Mouse (Mus musculus) spleen, adult 2 months (tissue): ENCODE measurements around the gene Ankrd44. TPM values are rescaled to one million over a fixed set of nuclear protein-coding genes. Genes with fewer than 3 reads are reported as not detected.

Experiments used
- DNase-seq, 2 experiments: peaks; one replicate each; pipeline versions ENCODE4 v3.0.0 to v3.0.0-alpha.2; 2012 to 2021; ENCODE audit warnings: low spot score in 2 of 2, low read depth in 1 of 2
- H3K27ac ChIP-seq: fragments of 200-500 bp; 2 replicates; pipeline ENCODE4 v1.5.1; 2012; ENCODE audit warnings: low read length, inconsistent platforms; ENCODE audit not compliant: insufficient read depth
- H3K27me3 ChIP-seq: fragments of 200-500 bp; 2 replicates; pipeline ENCODE4 v1.6.1; 2012; ENCODE audit warnings: mild to moderate bottlenecking, moderate library complexity, low read length, inconsistent platforms; ENCODE audit not compliant: control insufficient read depth, insufficient read depth
- H3K36me3 ChIP-seq: fragments of 200-500 bp; 2 replicates; pipeline ENCODE4 v1.6.1; 2012; ENCODE audit warnings: mild to moderate bottlenecking, low read length, inconsistent platforms; ENCODE audit not compliant: control insufficient read depth, insufficient read depth
- H3K4me1 ChIP-seq: fragments of 200-500 bp; 2 replicates; pipeline ENCODE4 v1.6.1; 2011; ENCODE audit warnings: inconsistent platforms; ENCODE audit not compliant: control insufficient read depth, insufficient read depth, insufficient read length
- H3K4me3 ChIP-seq: fragments of 200-500 bp; 2 replicates; pipeline ENCODE4 v1.5.1; 2011; ENCODE audit warnings: mild to moderate bottlenecking, inconsistent platforms; ENCODE audit not compliant: insufficient read depth, insufficient read length; ENCODE audit errors: extremely low read depth
- CTCF ChIP-seq: fragments of 200-500 bp; IDR thresholded peaks from 2 replicates; pipeline ENCODE4 v1.5.1; 2011; ENCODE audit warnings: mild to moderate bottlenecking, inconsistent platforms; ENCODE audit not compliant: insufficient read depth, insufficient read length, insufficient replicate concordance; ENCODE audit errors: extremely low read depth
- POLR2A ChIP-seq: fragments of 200-500 bp; IDR thresholded peaks from 2 replicates; pipeline ENCODE4 v1.6.1; 2011; ENCODE audit warnings: low read depth, low read length, inconsistent platforms
- WGBS: fragments of 180-500 bp; shearing (Covaris S2); methylation state at CpG from one replicate; pipeline ENCODE4 v1.1.7; 2018; 5-methylcytosine and 5-hydroxymethylcytosine counted together
- polyA plus RNA-seq: library from polyadenylated mRNA; depleted of rRNA; stranded (reverse); fragments of >200 nt; gene quantifications from 2 replicates; pipeline ENCODE4 v1.2.3, GENCODE M21; 2012

The Ankrd44 gene
- polyA plus RNA-seq, 1 experiment, result 43.1 TPM

DNA sequence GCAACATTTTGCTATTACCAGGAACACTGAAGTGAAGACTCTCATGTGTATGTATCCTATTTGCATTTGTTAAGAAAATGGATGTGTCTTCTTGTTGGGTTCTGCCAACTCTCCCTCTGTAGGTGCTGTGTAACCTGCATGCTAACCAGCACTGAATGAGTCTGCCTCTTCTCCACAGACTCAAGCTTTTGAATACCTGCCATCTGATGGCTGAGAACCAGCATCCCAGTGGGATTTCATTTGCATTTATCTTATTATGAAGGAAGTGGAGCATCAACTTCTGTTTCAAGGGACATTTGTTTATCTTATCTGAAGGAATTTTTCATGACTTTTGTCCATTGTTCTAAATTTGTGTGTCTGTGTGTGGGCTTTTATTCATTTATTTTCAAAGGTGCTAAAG lies 180.5 kb downstream of the Ankrd44 start:
- H3K4me1 ChIP-seq, result peaks cover 2% of the 10 kb centered on the region; the same call in 1 of the 2 replicates
- H3K27me3 ChIP-seq, result no peaks in the 10 kb centered on the region
- DNase-seq, result no peak
- H3K27ac ChIP-seq, result no peak overlapping the region
- no peak overlapping the region for H3K4me3 ChIP-seq
- TF ChIP-seq POLR2A (no peak), CTCF (no peak)
- H3K36me3 ChIP-seq, result peaks cover 24% of the 10 kb centered on the region

DNA sequence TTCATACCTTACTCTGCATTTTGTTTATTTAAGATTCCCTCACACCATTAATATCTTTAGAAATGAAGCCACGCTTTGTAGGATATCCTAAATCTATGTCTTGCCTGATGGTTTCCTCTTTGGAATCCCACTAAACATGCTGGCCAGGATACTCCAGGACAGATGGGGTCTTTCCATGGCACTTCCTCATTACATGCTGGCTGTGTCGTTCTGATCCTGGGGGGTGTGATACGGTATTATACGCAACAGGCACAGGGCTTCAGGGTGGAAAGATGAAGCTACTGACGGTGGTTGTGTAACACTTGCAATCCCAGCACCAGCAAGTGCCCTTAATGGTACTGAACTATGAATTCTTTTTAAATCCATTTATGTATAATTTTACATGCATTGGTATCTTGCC lies 182.0 kb downstream of the Ankrd44 start:
- 86% methylated on average over 5 of the region's 5 CpGs for WGBS

DNA sequence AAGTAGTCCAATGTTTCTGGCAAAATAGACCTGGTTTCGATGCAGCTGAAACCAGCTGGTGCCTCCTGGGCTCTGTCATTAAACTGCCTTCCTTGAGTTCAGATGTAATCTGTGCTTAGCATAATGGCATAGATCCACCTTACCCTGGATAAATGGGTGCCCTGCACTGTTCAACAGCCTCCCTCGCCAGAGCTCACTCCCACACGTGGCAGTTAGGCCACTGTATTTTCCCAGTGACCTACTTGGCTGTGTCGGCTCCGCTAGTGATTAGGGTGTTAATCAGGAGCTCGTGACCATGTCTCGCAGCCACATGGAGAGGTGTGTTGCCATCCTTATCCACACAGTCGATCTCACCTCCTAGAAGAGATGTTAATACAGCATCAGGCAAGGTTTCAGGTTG lies 183.1 kb downstream of the Ankrd44 start:
- Histone ChIP-seq H3K4me3 (no peak overlapping the region), H3K4me1 (no peaks in the 10 kb centered on the region), H3K27me3 (no peaks in the 10 kb centered on the region), H3K27ac (no peak overlapping the region), H3K36me3 (peaks cover 18% of the 10 kb centered on the region)
- DNase-seq, result no peak
- WGBS, result 92% methylated on average over 8 of the region's 8 CpGs
- TF ChIP-seq CTCF (no peak), POLR2A (no peak)

More for the DNA sequence above, 182.0 kb downstream of the Ankrd44 start:
- no peak overlapping the region for H3K4me3 ChIP-seq
- H3K27me3 ChIP-seq, result no peaks in the 10 kb centered on the region
- TF ChIP-seq CTCF (no peak), POLR2A (no peak)
- H3K27ac ChIP-seq, result no peak overlapping the region
- H3K36me3 ChIP-seq, result peaks cover 18% of the 10 kb centered on the region
- H3K4me1 ChIP-seq, result peaks cover 2% of the 10 kb centered on the region; the same call in 1 of the 2 replicates
- DNase-seq, result no peak

DNA sequence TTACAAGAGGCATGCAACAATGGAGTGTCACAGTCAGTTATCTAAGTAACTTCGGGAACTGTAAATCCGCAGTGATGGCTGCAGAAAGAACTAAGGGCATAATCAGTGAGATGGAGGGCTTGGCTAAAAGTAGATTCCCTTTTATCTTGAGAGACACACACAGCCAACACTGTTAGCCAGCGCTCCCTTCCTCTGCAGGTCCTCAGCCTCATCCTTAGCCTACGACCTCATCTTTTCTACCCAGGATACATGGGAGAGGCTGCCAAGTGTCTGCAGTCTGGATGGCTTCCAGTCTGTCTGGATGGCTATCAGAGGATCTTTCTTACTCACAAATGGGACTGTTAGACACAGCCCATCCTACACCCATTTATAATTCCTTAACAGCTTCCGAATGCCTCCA lies 185.3 kb downstream of the Ankrd44 start:
- H3K4me1 ChIP-seq, result no peaks in the 10 kb centered on the region
- H3K27ac ChIP-seq, result no peak overlapping the region
- peaks cover 18% of the 10 kb centered on the region for H3K36me3 ChIP-seq
- H3K27me3 ChIP-seq, result no peaks in the 10 kb centered on the region
- no peak overlapping the region for H3K4me3 ChIP-seq
- WGBS, result 86% methylated on average over 5 of the region's 5 CpGs
- no peak for DNase-seq
- TF ChIP-seq CTCF, result no peak
- TF ChIP-seq POLR2A, result no peak

DNA sequence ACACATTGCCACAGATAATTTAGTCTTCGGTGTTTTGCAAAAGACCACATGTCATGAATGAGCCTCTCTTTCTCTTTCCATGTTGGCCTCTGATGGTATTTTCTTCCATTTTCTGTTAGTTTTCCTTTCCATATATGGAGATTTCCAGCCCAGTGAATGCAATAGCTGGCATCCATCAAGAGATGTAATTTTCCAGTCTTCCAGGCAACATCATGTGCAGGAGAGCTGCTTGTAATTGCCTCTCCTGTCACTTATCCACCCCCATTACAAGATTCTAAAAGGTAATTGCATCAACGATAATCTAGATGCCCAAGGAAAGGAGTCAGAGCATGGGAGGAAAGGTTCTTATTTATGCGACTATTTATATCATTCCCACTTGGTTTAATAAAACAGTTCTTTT lies 188.7 kb downstream of the Ankrd44 start:
- TF ChIP-seq POLR2A (no peak), CTCF (no peak)
- H3K4me1 ChIP-seq, result no peaks in the 10 kb centered on the region

DNA sequence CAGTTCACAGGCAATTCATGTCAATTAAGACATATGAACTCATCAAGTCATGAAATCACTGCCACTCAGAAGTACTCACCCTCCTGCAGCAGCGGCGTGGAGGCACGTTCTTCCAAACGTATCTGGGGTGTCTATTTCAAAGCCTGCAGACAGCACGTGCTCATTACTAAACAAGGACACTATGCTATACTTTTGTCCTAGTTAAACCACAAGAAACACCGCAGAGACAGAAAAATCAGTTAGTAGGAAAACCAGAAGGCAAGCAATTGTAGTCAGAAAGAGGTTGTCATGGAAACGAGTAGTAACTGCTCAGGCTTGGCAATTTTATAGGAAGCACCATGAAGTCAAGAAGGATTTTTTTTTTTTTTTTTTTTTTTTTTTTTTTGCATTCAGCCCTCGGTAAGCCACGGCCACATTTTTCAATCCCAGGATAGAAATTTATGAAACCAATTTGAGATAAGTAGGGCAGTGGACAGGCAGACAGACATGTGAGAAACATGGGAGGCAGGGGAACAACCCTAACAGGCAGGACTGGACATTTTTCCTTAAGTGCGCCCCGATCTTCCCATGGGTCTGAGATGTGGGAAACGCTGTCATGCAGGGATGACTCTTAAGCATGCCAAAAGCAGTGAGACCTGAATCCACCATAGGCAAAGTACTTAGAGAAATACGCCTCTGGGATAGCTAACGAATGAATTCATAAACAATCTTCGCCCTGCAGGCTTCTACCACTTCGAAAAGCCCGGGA lies 191.1 kb downstream of the Ankrd44 start:
- Histone ChIP-seq H3K27ac (no peak overlapping the region), H3K27me3 (no peaks in the 10 kb centered on the region), H3K4me1 (no peaks in the 10 kb centered on the region), H3K36me3 (peaks cover 12% of the 10 kb centered on the region), H3K4me3 (no peak overlapping the region)
- no peak for DNase-seq
- TF ChIP-seq CTCF (no peak), POLR2A (no peak)
- WGBS, result 75% methylated on average over 17 of the region's 17 CpGs

More for the DNA sequence above, 188.7 kb downstream of the Ankrd44 start:
- Histone ChIP-seq H3K27me3 (no peaks in the 10 kb centered on the region), H3K36me3 (peaks cover 20% of the 10 kb centered on the region), H3K27ac (no peak overlapping the region), H3K4me3 (no peak overlapping the region)
- 94% methylated on average over 3 of the region's 3 CpGs for WGBS
- DNase-seq, result no peak

DNA sequence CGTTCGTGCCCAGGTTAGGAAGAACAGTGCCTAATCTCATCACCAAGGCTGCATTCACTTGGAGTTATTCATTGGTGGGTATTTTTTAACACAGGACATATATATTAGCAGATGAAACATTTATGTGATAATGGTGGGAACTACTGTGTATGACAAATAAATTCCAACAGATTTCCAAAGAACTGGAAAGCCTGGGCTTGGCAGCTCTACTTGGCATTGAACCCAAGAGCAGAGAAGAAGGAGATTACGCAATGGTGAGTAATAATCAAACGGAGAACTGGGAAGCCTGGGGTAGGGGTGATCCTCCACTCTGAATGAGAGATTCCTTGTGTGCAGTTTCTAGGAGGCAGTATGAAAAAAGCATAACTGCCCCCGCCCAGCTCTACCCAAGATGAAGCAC lies 196.9 kb downstream of the Ankrd44 start:
- Histone ChIP-seq H3K4me3 (no peak overlapping the region), H3K27ac (no peak overlapping the region), H3K4me1 (no peaks in the 10 kb centered on the region), H3K36me3 (peaks cover 27% of the 10 kb centered on the region), H3K27me3 (no peaks in the 10 kb centered on the region)
- DNase-seq, result no peak
- TF ChIP-seq CTCF, result no peak
- TF ChIP-seq POLR2A, result no peak
- 94% methylated on average over 5 of the region's 5 CpGs for WGBS
